Mouse (Mus musculus) E14TG2a.4 (cell line): ENCODE measurements at regions not wholly inside any gene's neighbourhood (a gene's known extent, or its start where the extent isn't known, plus 50 kb on each side); places are given as distances from the start of the nearest gene placed in this dataset.

ENCODE experiments used
- CTCF ChIP-seq: conservative IDR thresholded peaks from 2 replicates; pipeline ENCODE4 v1.5.1; 2014; ENCODE audit warnings: low read length
- POU5F1 ChIP-seq: IDR thresholded peaks from 2 replicates; pipeline ENCODE4 v1.6.1; 2014; ENCODE audit warnings: low read length, borderline replicate concordance

- TF ChIP-seq CTCF (no peak), POU5F1 (no peak)
These were observed 920.8 kb upstream of the Gm7489 start for GRCm38 (mm10) chr15:52963918-52964317.
